Mouse (Mus musculus) splenic B cell, adult 2 months (primary cell): ENCODE measurements around the gene H2-Ke6.
A peak's percentile ranks its signal among the peaks of the same experiment; 100 is the strongest.

Experiments
- DNase-seq: peaks from one replicate; pipeline ENCODE4 v3.0.0-alpha.2; 2011; ENCODE audit warnings: low read depth, low spot score
- H3K27me3 ChIP-seq: 2 replicates; pipeline ENCODE4 v1.6.1; 2012; ENCODE audit warnings: mild to moderate bottlenecking, low read length, moderate library complexity, mixed read lengths; ENCODE audit not compliant: control insufficient read depth, poor library complexity, insufficient read depth, severe bottlenecking
- H3K36me3 ChIP-seq: 2 replicates; pipeline ENCODE4 v1.6.1; 2012; ENCODE audit warnings: mild to moderate bottlenecking, low read length, moderate library complexity, mixed read lengths; ENCODE audit not compliant: control insufficient read depth, poor library complexity, insufficient read depth, severe bottlenecking

The H2-Ke6 gene

GRCm38 (mm10) chr17:34034064-34034463, 6.2 kb upstream of the H2-Ke6 start:
- Histone ChIP-seq H3K36me3 (peaks cover 28% of the 10 kb centered on the region), H3K27me3 (no peaks in the 10 kb centered on the region; the same call in 1 of the 2 replicates)
- peak; percentile 86 for DNase-seq

GRCm38 (mm10) chr17:34033441-34033840, 5.6 kb upstream of the H2-Ke6 start:
- DNase-seq = no peak
- H3K27me3 ChIP-seq = no peaks in the 10 kb centered on the region; the same call in 1 of the 2 replicates
- peaks cover 28% of the 10 kb centered on the region for H3K36me3 ChIP-seq

- peaks cover 24% of the 10 kb centered on the region for H3K36me3 ChIP-seq
- H3K27me3 ChIP-seq = no peaks in the 10 kb centered on the region
- peak; percentile 62 for DNase-seq
Measured at GRCm38 (mm10) chr17:34032806-34033205, 4.9 kb upstream of the H2-Ke6 start.

GRCm38 (mm10) chr17:34032174-34032632, 4.3 kb upstream of the H2-Ke6 start:
- Histone ChIP-seq H3K36me3 (peaks cover 19% of the 10 kb centered on the region), H3K27me3 (no peaks in the 10 kb centered on the region)
- peak; percentile 70 for DNase-seq

GRCm38 (mm10) chr17:34031465-34032173, 3.8 kb upstream of the H2-Ke6 start, which contains the start of the genes Slc39a7 and Rxrb:
TSS of gene Slc39a7 (minus strand) at chr17:34031682.
TSS of gene Rxrb (plus strand) at chr17:34031812.
- H3K27me3 ChIP-seq = no peaks in the 10 kb centered on the region
- DNase-seq = peak; percentile 99
- peaks cover 16% of the 10 kb centered on the region for H3K36me3 ChIP-seq

- peaks cover 9% of the 10 kb centered on the region for H3K36me3 ChIP-seq
- DNase-seq = no peak
Measured at GRCm38 (mm10) chr17:34030861-34031326, 3.0 kb upstream of the H2-Ke6 start.

GRCm38 (mm10) chr17:34029890-34030595, 2.2 kb upstream of the H2-Ke6 start:
- no peaks in the 10 kb centered on the region for H3K27me3 ChIP-seq
- no peak for DNase-seq
- peaks cover 6% of the 10 kb centered on the region for H3K36me3 ChIP-seq

More at GRCm38 (mm10) chr17:34030861-34031326, 3.0 kb upstream of the H2-Ke6 start:
- H3K27me3 ChIP-seq = no peaks in the 10 kb centered on the region

- no peaks in the 10 kb centered on the region for H3K27me3 ChIP-seq
- peaks cover 6% of the 10 kb centered on the region for H3K36me3 ChIP-seq
- no peak for DNase-seq
Measured at GRCm38 (mm10) chr17:34029150-34029889, 1.5 kb upstream of the H2-Ke6 start.

- no peaks in the 10 kb centered on the region for H3K27me3 ChIP-seq
- no peak for DNase-seq
- H3K36me3 ChIP-seq = peaks cover 6% of the 10 kb centered on the region
Measured at GRCm38 (mm10) chr17:34028501-34029149, 765 bp upstream of the H2-Ke6 start.

- peak; percentile 88 for DNase-seq
- peaks cover 9% of the 10 kb centered on the region for H3K36me3 ChIP-seq
- H3K27me3 ChIP-seq = no peaks in the 10 kb centered on the region
Measured at GRCm38 (mm10) chr17:34026917-34027655, 774 bp downstream of the H2-Ke6 start.

- peaks cover 9% of the 10 kb centered on the region for H3K36me3 ChIP-seq
Measured at GRCm38 (mm10) chr17:34026221-34026620, 1.6 kb downstream of the H2-Ke6 start.

GRCm38 (mm10) chr17:34025756-34026151, 2.1 kb downstream of the H2-Ke6 start:
- DNase-seq = no peak
- H3K27me3 ChIP-seq = no peaks in the 10 kb centered on the region
- H3K36me3 ChIP-seq = peaks cover 9% of the 10 kb centered on the region

More at GRCm38 (mm10) chr17:34026221-34026620, 1.6 kb downstream of the H2-Ke6 start:
- no peak for DNase-seq
- no peaks in the 10 kb centered on the region for H3K27me3 ChIP-seq

- no peak for DNase-seq
- H3K36me3 ChIP-seq = peaks cover 7% of the 10 kb centered on the region
- H3K27me3 ChIP-seq = no peaks in the 10 kb centered on the region
Measured at GRCm38 (mm10) chr17:34024861-34025755, 2.8 kb downstream of the H2-Ke6 start.
